Mouse (Mus musculus) spleen, postnatal 14 days (tissue): ENCODE measurements around the gene Mapkapk3.

Source experiments
- DNase-seq, 2 experiments: peaks; one replicate each; pipeline ENCODE4 v3.0.0; 2021 to 2022; ENCODE audit warnings: low spot score in 2 of 2

Gene Mapkapk3

GRCm38 (mm10) chr9:107267028-107267427, 22.6 kb downstream of the Mapkapk3 start:
- no peak for DNase-seq

GRCm38 (mm10) chr9:107264731-107265130, 24.9 kb downstream of the Mapkapk3 start:
- no peak for DNase-seq

GRCm38 (mm10) chr9:107263912-107264311, 25.8 kb downstream of the Mapkapk3 start:
- DNase-seq, result no peak

- DNase-seq, result no peak
Observed at GRCm38 (mm10) chr9:107262375-107262774, 27.3 kb downstream of the Mapkapk3 start.

GRCm38 (mm10) chr9:107261792-107262191, 27.9 kb downstream of the Mapkapk3 start:
- DNase-seq, result no peak

GRCm38 (mm10) chr9:107260836-107261235, 28.8 kb downstream of the Mapkapk3 start:
- DNase-seq, result no peak

GRCm38 (mm10) chr9:107260429-107260828, 29.2 kb downstream of the Mapkapk3 start:
- no peak for DNase-seq

GRCm38 (mm10) chr9:107259571-107259970, 30.1 kb downstream of the Mapkapk3 start:
- DNase-seq, result no peak

GRCm38 (mm10) chr9:107255596-107255995, 34.1 kb downstream of the Mapkapk3 start:
- DNase-seq, result no peak

- no peak for DNase-seq
Observed at GRCm38 (mm10) chr9:107254925-107255324, 34.8 kb downstream of the Mapkapk3 start.

- no peak for DNase-seq
Observed at GRCm38 (mm10) chr9:107254476-107254875, 35.2 kb downstream of the Mapkapk3 start.

- DNase-seq, result no peak
Observed at GRCm38 (mm10) chr9:107252164-107252563, 37.5 kb downstream of the Mapkapk3 start.

- DNase-seq, result no peak
Observed at GRCm38 (mm10) chr9:107250416-107251337, 39.0 kb downstream of the Mapkapk3 start.

- DNase-seq, result no peak
Observed at GRCm38 (mm10) chr9:107249154-107249553, 40.5 kb downstream of the Mapkapk3 start.

GRCm38 (mm10) chr9:107246170-107246569, 43.5 kb downstream of the Mapkapk3 start:
- DNase-seq, result no peak

- DNase-seq, result no peak
Observed at GRCm38 (mm10) chr9:107245311-107245710, 44.4 kb downstream of the Mapkapk3 start.

- DNase-seq, result no peak
Observed at GRCm38 (mm10) chr9:107236151-107236550, 53.5 kb downstream of the Mapkapk3 start.

- no peak for DNase-seq
Observed at GRCm38 (mm10) chr9:107235261-107235660, 54.4 kb downstream of the Mapkapk3 start.

GRCm38 (mm10) chr9:107232140-107232539, 57.5 kb downstream of the Mapkapk3 start:
- DNase-seq, result no peak

GRCm38 (mm10) chr9:107231539-107232139, 58.0 kb downstream of the Mapkapk3 start, which contains the start of gene Dock3:
Dock3 (minus strand) TSS chr9:107231909.
- no peak for DNase-seq

- no peak for DNase-seq
Observed at GRCm38 (mm10) chr9:107230991-107231538, 58.6 kb downstream of the Mapkapk3 start.

GRCm38 (mm10) chr9:107224597-107224996, 65.1 kb downstream of the Mapkapk3 start:
- no peak for DNase-seq
